Mouse (Mus musculus) liver, postnatal 0 days (tissue): ENCODE results near the gene Hoxb9. TPM values are rescaled to one million over a fixed set of nuclear protein-coding genes. Genes with fewer than 3 reads are reported as not detected.
A peak's percentile ranks its signal among the peaks of the same experiment; 100 is the strongest.

ENCODE experiments used
- ATAC-seq: fragments of 200-750 bp; cut with Nextera tagmentation; 2 replicates; pipeline ENCODE4 v1.8.0; 2017; ENCODE audit warnings: mild to moderate bottlenecking, moderate library complexity
- DNase-seq: peaks from one replicate; pipeline ENCODE4 v3.0.0-alpha.2; 2016
- H3K27ac ChIP-seq: fragments of 300-500 bp; sonication (generic); 2 replicates; pipeline ENCODE4 v1.5.1; 2014; ENCODE audit warnings: antibody characterized with exemption, moderate library complexity, mild to moderate bottlenecking, low read depth
- H3K27me3 ChIP-seq: fragments of 300-500 bp; sonication (generic); 2 replicates; pipeline ENCODE4 v1.6.1; 2014; ENCODE audit warnings: low read length, control low read depth, mixed read lengths; ENCODE audit not compliant: insufficient read depth
- H3K36me3 ChIP-seq: fragments of 300-500 bp; sonication (generic); replicated peaks from 2 replicates; pipeline ENCODE4 v1.6.1; 2014; ENCODE audit warnings: mild to moderate bottlenecking, control low read depth, low read length, moderate library complexity, mixed read lengths; ENCODE audit not compliant: insufficient read depth
- H3K4me1 ChIP-seq: fragments of 300-500 bp; sonication (generic); 2 replicates; pipeline ENCODE4 v1.6.1; 2014; ENCODE audit warnings: antibody characterized with exemption, mild to moderate bottlenecking, control low read depth; ENCODE audit not compliant: insufficient read depth
- H3K4me2 ChIP-seq: fragments of 300-500 bp; sonication (generic); 2 replicates; pipeline ENCODE4 v1.6.1; 2014; ENCODE audit warnings: low read depth, mild to moderate bottlenecking, low read length, moderate library complexity, mixed read lengths
- H3K4me3 ChIP-seq: fragments of 300-500 bp; sonication (generic); 2 replicates; pipeline ENCODE4 v1.5.1; 2014; ENCODE audit warnings: low read depth, low read length
- H3K9ac ChIP-seq: fragments of 300-500 bp; sonication (generic); replicated peaks from 2 replicates; pipeline ENCODE4 v1.6.1; 2014; ENCODE audit warnings: mild to moderate bottlenecking, moderate library complexity
- H3K9me3 ChIP-seq: fragments of 300-500 bp; sonication (generic); 2 replicates; pipeline ENCODE4 v1.6.1; 2016; ENCODE audit warnings: mild to moderate bottlenecking, control low read depth, low read length, mixed read lengths
- CTCF ChIP-seq: sonication (generic); IDR thresholded peaks from 2 replicates; pipeline ENCODE4 v1.5.1; 2016; ENCODE audit warnings: antibody characterized with exemption, low read depth
- EP300 ChIP-seq: IDR thresholded peaks from 2 replicates; pipeline ENCODE4 v1.6.1; 2016; ENCODE audit warnings: antibody characterized with exemption, low read depth, mild to moderate bottlenecking
- WGBS: fragments of 180-500 bp; shearing (Covaris S2); extraction: QIAGEN DNeasy Blood & Tissue Kit; methylation state at CpG from one replicate; pipeline ENCODE4 v1.1.7; 2014; ENCODE audit not compliant: insufficient replicate concordance; 5-methylcytosine and 5-hydroxymethylcytosine counted together
- polyA plus RNA-seq: library from polyadenylated mRNA; unstranded; fragments of >200 nt; fragmentation: Nextera tagmentation; extraction: Ambion mirVana; gene quantifications from 2 replicates; pipeline ENCODE4 v1.2.1, GENCODE M21; 2015

Hoxb9 gene
- polyA plus RNA-seq, 1 experiment from 2014 or later: not detected

GRCm38 (mm10) chr11:96302381-96303150, 31.3 kb downstream of the Hoxb9 start:
- Histone ChIP-seq H3K27ac (no peak overlapping the region), H3K4me3 (no peak overlapping the region), H3K36me3 (no peaks in the 10 kb centered on the region), H3K4me1 (no peaks in the 10 kb centered on the region), H3K4me2 (no peak overlapping the region), H3K9me3 (no peaks in the 10 kb centered on the region), H3K9ac (no peak overlapping the region), H3K27me3 (peaks cover 98% of the 10 kb centered on the region)
- DNase-seq (no peak), ATAC-seq (no peak)
- no peak for TF ChIP-seq CTCF
- no peak for TF ChIP-seq EP300
- WGBS: 35% methylated on average over 23 of the region's 23 CpGs

GRCm38 (mm10) chr11:96303151-96304099, 32.2 kb downstream of the Hoxb9 start, which contains the start of gene Hoxb5:
Gene Hoxb5 (plus strand): TSS chr11:96303336.
- Histone ChIP-seq H3K4me2 (peak within 1 kb of the TSS; percentile 65), H3K36me3 (no peaks in the 10 kb centered on the region), H3K9ac (peak within 1 kb of the TSS; percentile 30; the same call in 1 of the 2 replicates), H3K9me3 (no peaks in the 10 kb centered on the region), H3K27me3 (peaks cover 96% of the 10 kb centered on the region), H3K27ac (no peak within 1 kb of the TSS), H3K4me3 (peak within 1 kb of the TSS; percentile 38), H3K4me1 (no peaks in the 10 kb centered on the region)
- DNase-seq: peak; percentile 77
- TF ChIP-seq EP300: no peak
- TF ChIP-seq CTCF: peak; percentile 85
- WGBS: 1% methylated on average over 69 of the region's 69 CpGs
- ATAC-seq: no peak

GRCm38 (mm10) chr11:96304381-96305195, 33.3 kb downstream of the Hoxb9 start:
- no peak overlapping the region for H3K27ac ChIP-seq
- TF ChIP-seq CTCF (no peak), EP300 (no peak)
- DNase-seq (no peak), ATAC-seq (no peak)
- no peaks in the 10 kb centered on the region for H3K4me1 ChIP-seq
- no peak overlapping the region for H3K9ac ChIP-seq
- H3K4me3 ChIP-seq: peak overlapping the region; percentile 25
- no peaks in the 10 kb centered on the region for H3K9me3 ChIP-seq
- H3K36me3 ChIP-seq: no peaks in the 10 kb centered on the region
- 6% methylated on average over 37 of the region's 38 CpGs for WGBS
- H3K27me3 ChIP-seq: peaks cover 95% of the 10 kb centered on the region
- H3K4me2 ChIP-seq: peak overlapping the region; percentile 65

- 55% methylated on average over 6 of the region's 6 CpGs for whole genome bisulfite sequencing
- no peaks in the 10 kb centered on the region for H3K4me1 ChIP-seq
- peaks cover 94% of the 10 kb centered on the region for H3K27me3 ChIP-seq
- DNase-seq: no peak
- H3K36me3 ChIP-seq: no peaks in the 10 kb centered on the region
- no peaks in the 10 kb centered on the region for H3K9me3 ChIP-seq
- H3K4me2 ChIP-seq: no peak overlapping the region
- no peak overlapping the region for H3K27ac ChIP-seq
- no peak overlapping the region for H3K9ac ChIP-seq
- TF ChIP-seq EP300 (no peak), CTCF (no peak)
- H3K4me3 ChIP-seq: no peak overlapping the region
- no peak for ATAC-seq
These were observed 34.4 kb downstream of the Hoxb9 start for GRCm38 (mm10) chr11:96305505-96306182.

- Histone ChIP-seq H3K9ac (no peak overlapping the region), H3K36me3 (no peaks in the 10 kb centered on the region), H3K4me3 (no peak overlapping the region), H3K9me3 (no peaks in the 10 kb centered on the region), H3K4me2 (no peak overlapping the region), H3K27ac (no peak overlapping the region), H3K4me1 (peaks cover 4% of the 10 kb centered on the region; the same call in 1 of the 2 replicates), H3K27me3 (peaks cover 94% of the 10 kb centered on the region)
- no peak for DNase-seq
- no peak for ATAC-seq
- TF ChIP-seq EP300 (no peak), CTCF (no peak)
- 44% methylated on average over 7 of the region's 7 CpGs for WGBS
These were observed 35.1 kb downstream of the Hoxb9 start for GRCm38 (mm10) chr11:96306183-96306907.
